Mouse (Mus musculus) thymus, postnatal 36 days (tissue): ENCODE measurements around the gene Hmgn1.
"Not testable (repeated sequence)": the region's sequence is repeated elsewhere in the genome, so short reads cannot be mapped to it uniquely, and the experiment has no call there.

Source experiments
- DNase-seq, 2 experiments: peaks; one replicate each; pipeline ENCODE4 v3.0.0; 2022; ENCODE audit warnings: mixed read lengths in 2 of 2

Gene Hmgn1

GRCm38 (mm10) chr16:96127657-96128344 is at the start of gene Hmgn1:
TSS of gene Hmgn1 (minus strand) at chr16:96127729.
- peak; percentile 91 to 95 for DNase-seq

- DNase-seq = no peak
These were observed 47.9 kb upstream of the Hmgn1 start for GRCm38 (mm10) chr16:96175399-96175798.

- no peak for DNase-seq
These were observed 46.1 kb upstream of the Hmgn1 start for GRCm38 (mm10) chr16:96173648-96174047.

- no peak for DNase-seq
These were observed 41.3 kb upstream of the Hmgn1 start for GRCm38 (mm10) chr16:96168837-96169236.

GRCm38 (mm10) chr16:96165723-96166264 is 38.3 kb upstream of the Hmgn1 start:
- DNase-seq = no peak

- DNase-seq = no peak
These were observed 33.8 kb upstream of the Hmgn1 start for GRCm38 (mm10) chr16:96161336-96161735.

- DNase-seq = no peak
These were observed 33.4 kb upstream of the Hmgn1 start for GRCm38 (mm10) chr16:96160927-96161326.

GRCm38 (mm10) chr16:96159794-96160346 is 32.3 kb upstream of the Hmgn1 start:
- no peak for DNase-seq

- DNase-seq = peak; percentile 54 to 59
These were observed 31.7 kb upstream of the Hmgn1 start for GRCm38 (mm10) chr16:96159091-96159731.

- DNase-seq = no peak
These were observed 31.1 kb upstream of the Hmgn1 start for GRCm38 (mm10) chr16:96158511-96159080.

- no peak for DNase-seq
These were observed 29.6 kb upstream of the Hmgn1 start for GRCm38 (mm10) chr16:96157171-96157570.

- no peak for DNase-seq
These were observed 28.5 kb upstream of the Hmgn1 start for GRCm38 (mm10) chr16:96156019-96156418.

- no peak for DNase-seq
These were observed 26.9 kb upstream of the Hmgn1 start for GRCm38 (mm10) chr16:96154476-96154875.

- DNase-seq = peak; percentile 69 to 74
These were observed 24.0 kb upstream of the Hmgn1 start for GRCm38 (mm10) chr16:96151551-96151950.

- no peak for DNase-seq
These were observed 23.5 kb upstream of the Hmgn1 start for GRCm38 (mm10) chr16:96150995-96151394.

GRCm38 (mm10) chr16:96149311-96149710 is 21.8 kb upstream of the Hmgn1 start:
- no peak for DNase-seq

GRCm38 (mm10) chr16:96148834-96149233 is 21.3 kb upstream of the Hmgn1 start:
- DNase-seq = no peak

- DNase-seq = no peak
These were observed 18.3 kb upstream of the Hmgn1 start for GRCm38 (mm10) chr16:96145814-96146213.

GRCm38 (mm10) chr16:96145110-96145800 is 17.7 kb upstream of the Hmgn1 start, which contains the start of gene Wrb:
TSS of gene Wrb (plus strand) at chr16:96145407.
- peak; percentile 100 for DNase-seq

- not testable (repeated sequence) for DNase-seq
These were observed 17.2 kb upstream of the Hmgn1 start for GRCm38 (mm10) chr16:96144748-96145109.

GRCm38 (mm10) chr16:96128466-96128865 is 937 bp upstream of the Hmgn1 start:
- DNase-seq = no peak

- DNase-seq = no peak
These were observed 257 bp downstream of the Hmgn1 start for GRCm38 (mm10) chr16:96127288-96127656.

GRCm38 (mm10) chr16:96126684-96127171 is 801 bp downstream of the Hmgn1 start:
- DNase-seq = no peak
